Mouse (Mus musculus) liver, adult 2 months (tissue): ENCODE measurements around the gene Capn8.

ENCODE experiments used
- CTCF ChIP-seq: fragments of 200-500 bp; IDR thresholded peaks from 2 replicates; pipeline ENCODE4 v1.5.1; 2011; ENCODE audit warnings: low read depth, low read length, control low read depth
- POLR2A ChIP-seq: fragments of 200-500 bp; IDR thresholded peaks from 2 replicates; pipeline ENCODE4 v1.6.1; 2011; ENCODE audit warnings: low read length, control low read depth; ENCODE audit not compliant: insufficient read depth; ENCODE audit errors: extremely low read depth

DNA sequence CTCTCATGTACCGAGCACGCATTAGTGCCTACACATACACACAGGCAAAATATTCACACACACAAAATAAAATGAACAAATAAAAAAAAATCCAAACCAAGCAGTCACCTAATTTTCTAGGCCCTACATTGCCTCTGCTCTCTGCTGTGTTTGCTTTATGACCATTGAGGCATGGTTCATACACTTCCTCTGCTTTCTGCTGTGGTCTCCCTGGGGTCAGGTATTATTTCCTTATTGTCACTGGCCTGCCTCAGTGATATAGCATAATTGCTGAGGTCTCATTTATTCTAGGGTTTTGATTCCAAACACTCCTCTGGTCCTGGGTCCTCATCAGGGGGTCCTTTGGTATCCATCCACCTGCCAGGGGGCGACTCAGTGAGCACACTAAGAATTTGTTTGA is 39.2 kb upstream of the Capn8 start:
- TF ChIP-seq POLR2A (no peak), CTCF (no peak)
